Mouse (Mus musculus) hindlimb bud, embryonic 11.5 days (tissue): Measurements from ENCODE around the gene Bmp7.

Source experiments
- DNase-seq: peaks from one replicate; pipeline ENCODE4 v3.0.0-alpha.2; 2012; ENCODE audit warnings: low read depth, low spot score; ENCODE audit errors: extremely low spot score

Gene Bmp7

DNA sequence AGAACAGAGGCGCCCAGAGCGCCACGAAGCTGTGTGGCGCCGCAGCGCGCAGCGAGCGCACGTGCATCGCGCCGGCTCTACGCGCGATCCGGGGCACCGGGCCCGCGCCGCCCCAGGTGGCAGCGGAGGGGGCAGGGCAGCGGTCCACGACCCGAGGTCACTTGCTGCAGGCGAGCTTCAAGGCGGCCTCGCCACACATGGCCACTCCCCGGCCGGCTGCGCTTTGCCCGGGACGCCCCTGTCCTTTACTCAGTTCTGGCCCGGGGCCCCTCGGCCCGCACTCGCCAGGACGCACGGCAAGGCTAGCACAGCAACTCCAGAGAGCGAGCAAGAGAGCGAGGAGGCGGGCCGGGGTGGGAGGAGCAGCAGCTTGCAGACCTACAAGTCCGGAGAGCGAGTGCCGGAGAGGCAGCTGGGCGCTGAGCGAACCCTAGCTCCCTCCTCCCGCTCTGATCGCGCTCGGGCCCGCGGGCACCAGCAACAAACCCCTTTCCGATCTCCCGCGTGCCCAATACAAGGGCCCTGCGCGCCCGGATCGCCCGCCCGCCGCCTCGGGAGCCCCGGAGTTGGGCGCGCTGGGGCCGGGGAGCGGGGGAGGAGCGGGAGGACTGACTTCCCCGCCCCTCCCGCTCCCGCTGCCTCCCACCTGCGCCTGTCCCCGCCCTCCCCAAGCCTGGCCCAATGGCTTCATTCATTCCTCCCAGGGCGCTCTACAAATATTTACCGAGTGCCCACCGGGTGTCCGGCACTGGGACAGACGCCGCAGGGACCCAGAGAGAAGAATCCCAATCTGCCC is at the start of gene Bmp7:
Bmp7 (minus strand) TSS at position 319 of the 796 bp plus-strand sequence.
- no peak for DNase-seq

GRCm38 (mm10) chr2:172982776-172983561 is 42.8 kb upstream of the Bmp7 start:
- DNase-seq, result no peak

- DNase-seq, result no peak
Observed at GRCm38 (mm10) chr2:172979666-172980345, 39.7 kb upstream of the Bmp7 start.

- no peak for DNase-seq
Observed at GRCm38 (mm10) chr2:172978131-172978633, 38.1 kb upstream of the Bmp7 start.

GRCm38 (mm10) chr2:172977409-172978130 is 37.4 kb upstream of the Bmp7 start, which contains the start of gene Spo11:
TSS of gene Spo11 (plus strand) at chr2:172977700.
- no peak for DNase-seq

- no peak for DNase-seq
Observed at GRCm38 (mm10) chr2:172976661-172977238, 36.6 kb upstream of the Bmp7 start.

DNA sequence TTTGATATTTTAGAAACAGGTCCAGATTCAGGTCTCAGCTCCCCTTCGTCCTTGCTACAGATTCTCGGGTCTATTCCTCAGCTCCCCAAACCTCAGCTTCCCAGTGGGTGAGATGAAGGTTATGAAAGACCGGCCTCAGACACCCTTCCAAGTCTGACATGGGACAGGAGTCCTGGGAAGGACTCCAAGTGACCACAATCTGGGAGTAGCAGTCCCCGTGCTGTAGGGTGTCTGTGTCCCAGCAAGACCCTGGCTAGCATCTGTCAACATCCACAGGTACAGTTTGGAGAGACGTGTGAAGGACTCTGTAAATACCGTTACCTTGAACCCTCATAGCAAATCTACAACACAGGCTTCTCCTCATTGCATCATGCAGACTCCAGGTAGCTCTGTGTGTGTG is 35.0 kb upstream of the Bmp7 start:
- no peak for DNase-seq

- no peak for DNase-seq
Observed at GRCm38 (mm10) chr2:172974701-172975100, 34.6 kb upstream of the Bmp7 start.

DNA sequence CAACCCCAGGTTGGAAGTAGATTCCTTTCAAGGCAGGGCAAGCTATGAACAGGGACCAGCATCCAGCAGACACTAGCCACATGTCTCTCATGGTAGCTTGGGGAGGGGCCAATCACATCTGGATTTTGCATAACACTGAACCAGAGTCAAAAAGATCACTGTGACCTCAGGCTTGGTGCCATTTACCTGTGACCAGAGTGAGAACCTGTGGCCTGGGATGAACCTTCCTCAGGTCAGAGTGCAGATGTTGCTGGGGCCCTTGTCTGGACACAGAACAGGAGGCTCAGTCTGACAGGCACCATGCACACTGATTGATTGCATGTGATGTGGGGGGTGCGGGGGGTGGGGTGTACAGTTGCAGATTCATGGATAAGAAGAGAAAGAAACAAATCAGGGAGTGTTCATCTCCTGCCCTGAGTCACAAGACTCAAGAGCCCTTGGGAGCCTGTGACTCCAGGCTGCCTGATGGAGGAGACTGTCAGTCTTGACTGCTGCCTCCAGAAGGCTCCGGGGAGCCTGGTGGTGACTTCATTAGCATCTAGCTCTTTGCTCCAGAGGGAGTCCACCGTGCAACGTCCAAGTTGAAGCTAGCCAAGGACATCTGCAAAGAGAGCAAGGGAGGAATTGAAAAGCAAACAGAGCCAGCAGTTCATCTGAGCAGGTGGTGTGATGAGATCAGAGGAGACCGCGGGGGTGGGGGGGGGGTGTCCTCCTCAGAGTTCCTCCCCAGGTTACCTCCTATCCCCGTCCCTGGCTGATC is 33.9 kb upstream of the Bmp7 start:
- DNase-seq, result no peak

- no peak for DNase-seq
Observed at GRCm38 (mm10) chr2:172971865-172972264, 31.7 kb upstream of the Bmp7 start.

- DNase-seq, result no peak
Observed at GRCm38 (mm10) chr2:172966480-172966879, 26.4 kb upstream of the Bmp7 start.

DNA sequence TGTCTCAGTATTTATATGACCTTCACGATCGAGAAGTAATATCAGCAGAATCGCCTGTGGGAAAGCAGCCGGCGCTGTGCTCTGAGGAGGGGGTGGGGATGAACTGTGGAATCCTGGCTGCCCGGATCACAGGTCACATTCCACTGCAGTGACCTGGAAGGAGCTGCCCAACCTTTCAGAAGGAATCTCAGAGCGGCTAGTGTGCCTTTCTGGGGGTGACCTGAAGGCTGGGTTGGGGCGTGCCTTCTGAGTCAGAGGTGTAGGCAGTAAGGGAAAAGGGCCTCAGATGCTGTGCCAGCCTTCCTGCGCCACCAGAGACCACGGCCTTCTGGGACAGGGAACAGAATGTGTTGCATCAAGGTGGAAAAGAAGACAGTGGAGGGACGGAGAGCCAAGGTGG is 25.1 kb upstream of the Bmp7 start:
- no peak for DNase-seq

- DNase-seq, result no peak
Observed at GRCm38 (mm10) chr2:172961211-172961610, 21.1 kb upstream of the Bmp7 start.

DNA sequence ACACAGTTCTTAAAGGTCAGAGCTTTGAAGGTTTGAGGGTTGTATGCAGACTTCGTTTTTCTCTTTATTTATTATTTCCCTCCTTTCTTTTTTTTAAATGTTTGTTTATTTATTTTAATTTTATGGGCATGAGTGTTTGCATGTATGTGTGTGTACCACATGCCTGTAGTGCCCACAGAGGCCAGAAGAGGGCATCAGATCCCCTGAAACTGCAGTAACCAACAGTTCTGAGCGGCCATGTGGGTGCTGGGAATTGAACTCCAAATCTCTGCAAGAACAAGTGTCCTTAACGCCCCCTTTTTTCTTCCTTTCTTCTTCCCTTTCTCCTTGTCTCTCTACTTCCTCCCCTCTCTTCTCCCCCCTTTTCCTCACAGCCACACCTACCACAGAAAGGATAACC is 20.2 kb upstream of the Bmp7 start:
- no peak for DNase-seq

- DNase-seq, result no peak
Observed at GRCm38 (mm10) chr2:172959006-172959768, 19.1 kb upstream of the Bmp7 start.

GRCm38 (mm10) chr2:172958579-172958978 is 18.5 kb upstream of the Bmp7 start:
- no peak for DNase-seq

DNA sequence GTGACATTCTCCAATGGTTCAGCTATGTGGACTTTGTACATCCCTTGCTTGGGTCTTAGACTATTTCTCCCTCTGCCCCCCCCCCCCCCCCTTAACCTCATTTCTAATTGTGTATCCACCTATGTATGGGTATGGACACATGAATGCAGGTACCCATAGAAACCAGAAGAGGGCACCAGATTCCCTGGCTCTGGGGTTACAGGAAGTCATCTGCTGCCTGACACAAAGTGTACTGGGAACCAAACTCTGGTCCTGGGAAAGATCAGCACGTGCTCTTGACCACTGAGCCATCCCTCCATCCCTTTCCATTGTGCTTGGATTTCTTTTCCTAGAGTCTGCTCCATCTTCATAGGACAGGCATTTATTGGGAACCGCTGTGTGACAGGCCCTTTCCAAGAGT is 11.9 kb upstream of the Bmp7 start:
- DNase-seq, result no peak

GRCm38 (mm10) chr2:172950722-172951121 is 10.6 kb upstream of the Bmp7 start:
- no peak for DNase-seq

DNA sequence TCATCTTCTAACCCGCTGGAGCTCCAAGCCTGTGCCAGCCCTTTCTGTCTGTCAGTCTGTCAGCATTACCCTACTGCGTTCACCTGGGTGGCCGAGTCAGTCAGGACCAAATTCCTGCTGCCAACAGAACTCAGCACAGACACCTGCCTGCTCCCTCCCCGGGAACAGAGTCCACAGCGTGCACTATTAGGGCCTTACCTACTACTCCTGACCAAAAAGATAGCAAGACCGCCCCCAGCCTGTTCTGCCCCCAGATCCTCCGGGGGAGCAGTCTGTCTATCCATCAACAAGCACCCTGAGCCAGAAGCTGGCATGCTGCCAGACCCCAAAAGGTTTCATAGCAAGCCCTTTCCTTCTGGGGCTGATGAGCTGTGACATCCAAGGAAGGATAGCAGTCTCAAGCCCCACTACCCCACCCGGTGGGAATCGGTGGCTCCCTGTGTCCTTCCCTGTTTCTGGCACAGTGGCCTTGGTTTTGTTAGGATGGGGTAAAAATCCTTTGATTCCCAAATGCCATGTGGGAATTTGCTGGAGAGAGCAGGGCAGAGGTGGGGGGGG is 10.1 kb upstream of the Bmp7 start:
- DNase-seq, result no peak
